Mouse (Mus musculus): ENCODE results near the gene Hist4h4.

GRCm38 (mm10) chr6:136847267-136847666 lies 43.1 kb upstream of the Hist4h4 start:
- TF ChIP-seq CTCF (IDR thresholded peaks at IDR 0.05; ENCODE audit: low read depth) (no peak), EP300 (IDR thresholded peaks at IDR 0.05; ENCODE audit: low read depth) (no peak)

Data from liver, postnatal 0 days (tissue).